Mouse (Mus musculus) kidney, adult 11 months (tissue): Measurements from ENCODE around the gene Nfasc.

ENCODE experiments used
- DNase-seq: peaks from one replicate; pipeline ENCODE4 v3.0.0; 2022

Gene Nfasc

DNA sequence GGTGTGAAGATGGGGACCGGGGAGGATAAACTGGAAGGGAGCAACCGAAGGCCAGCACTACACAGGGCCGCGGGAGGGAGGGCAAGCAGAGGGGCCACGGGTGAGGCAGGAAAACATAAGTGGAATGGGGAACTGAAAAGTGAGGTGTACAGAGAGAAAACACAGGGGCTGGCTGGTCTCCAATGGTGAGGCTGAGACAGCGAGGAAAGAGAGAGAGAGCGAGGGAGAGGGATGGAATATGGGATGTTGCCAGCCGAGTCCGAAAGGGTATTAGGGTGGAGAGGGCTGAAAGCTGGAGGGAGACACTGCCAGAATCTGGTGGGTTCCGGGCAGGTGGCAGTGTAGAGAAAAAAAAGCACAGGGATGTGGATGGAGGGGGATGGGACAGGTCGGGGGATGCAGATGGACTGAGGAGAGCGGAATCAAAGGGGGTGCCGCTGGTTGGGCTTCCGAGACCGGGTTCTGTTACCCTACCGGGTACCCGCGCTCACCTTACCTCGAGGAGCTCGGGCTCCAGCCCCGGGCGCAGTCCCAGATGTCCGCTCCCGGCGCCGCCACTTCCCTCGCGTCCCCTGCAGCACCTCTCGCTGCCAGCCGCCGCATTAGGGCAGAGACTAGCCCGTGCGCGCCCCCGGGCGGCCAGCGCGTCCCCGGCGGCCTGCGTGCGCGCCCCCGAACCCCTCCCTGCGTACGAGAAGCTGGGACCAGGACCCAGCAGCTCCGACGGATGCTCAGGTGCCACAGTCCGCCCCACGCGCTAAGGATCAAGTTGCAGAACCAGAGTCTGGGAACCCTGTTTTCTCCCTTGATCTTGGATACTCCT is at the start of gene Nfasc:
TSS of gene Nfasc (minus strand) at position 623 of the 823 bp plus-strand sequence.
- no peak for DNase-seq

DNA sequence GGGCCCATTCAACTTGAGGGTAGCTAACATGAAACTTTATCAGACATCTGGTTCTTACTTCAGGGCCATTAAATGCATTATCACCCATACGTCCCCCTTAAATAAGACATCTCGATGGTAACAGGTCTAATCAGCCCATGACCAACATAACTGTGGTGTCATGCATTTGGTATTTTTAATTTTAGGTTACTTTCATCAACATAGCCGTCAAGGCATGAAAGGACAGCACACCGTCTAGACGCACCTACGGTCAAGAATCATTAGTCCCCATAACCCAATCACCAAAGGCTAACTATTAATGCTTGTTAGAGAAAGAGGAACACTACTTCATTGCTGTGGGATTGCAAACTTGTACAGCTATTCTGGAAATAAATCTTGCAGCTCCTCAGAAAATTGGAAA is 49.5 kb upstream of the Nfasc start:
- no peak for DNase-seq

DNA sequence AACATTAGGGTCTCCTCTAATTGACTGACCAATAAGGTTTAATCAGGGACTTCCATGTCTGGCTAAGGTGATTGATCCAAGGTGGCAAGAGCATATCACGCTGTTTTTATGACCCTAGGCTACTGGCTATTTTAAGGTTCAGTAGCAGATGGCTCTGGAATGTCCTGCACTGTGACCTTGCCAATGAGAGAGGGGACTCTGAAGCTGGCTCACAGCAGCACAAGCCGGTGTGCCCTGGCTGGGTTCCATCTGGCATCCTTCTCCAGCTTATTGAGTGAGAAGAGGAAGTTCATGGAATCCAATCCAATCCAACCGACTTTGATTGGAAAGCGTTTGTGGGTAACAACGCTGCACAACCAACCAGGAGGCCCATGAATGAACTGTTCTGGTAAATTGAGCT is 45.3 kb upstream of the Nfasc start:
- peak; percentile 62 for DNase-seq

DNA sequence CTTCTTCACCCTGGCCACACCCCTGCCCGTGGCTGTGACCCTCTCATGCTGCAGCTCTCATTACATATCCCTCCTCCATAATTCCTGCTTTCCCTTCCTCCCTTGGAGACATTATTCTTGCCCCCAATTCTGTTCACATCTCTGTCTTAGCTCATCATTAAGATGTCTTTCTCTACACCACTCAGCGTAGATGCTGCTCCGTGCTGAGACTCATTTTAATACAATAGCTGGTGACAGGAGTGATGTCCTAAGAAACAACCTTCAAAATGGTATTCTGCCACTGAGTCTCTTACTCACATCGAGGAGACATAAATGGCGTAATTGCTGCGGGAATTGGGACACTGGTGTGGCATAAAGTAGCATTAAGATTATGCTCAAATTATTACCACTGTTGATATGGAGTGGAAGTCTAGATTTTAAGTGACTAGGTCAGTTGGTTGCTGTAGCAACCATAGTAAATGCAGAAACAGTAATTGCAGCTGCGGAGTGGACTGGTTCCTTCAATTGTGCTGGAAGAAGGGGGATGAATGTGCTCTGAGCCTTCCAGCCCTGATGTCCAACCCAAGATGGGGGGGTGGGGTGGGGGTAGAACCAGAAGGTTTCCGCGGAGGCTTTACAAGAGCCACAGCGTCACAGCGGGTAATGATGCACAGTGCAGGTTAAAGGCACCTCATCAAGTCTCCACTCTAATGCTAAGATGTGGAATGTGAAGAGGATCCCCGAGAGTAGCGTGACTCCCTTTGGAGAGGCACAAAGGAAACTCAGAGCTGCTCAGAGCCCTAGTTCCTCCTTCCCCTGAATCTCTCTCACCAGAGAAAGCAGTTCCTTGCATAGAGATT is 40.2 kb upstream of the Nfasc start:
- DNase-seq = no peak

DNA sequence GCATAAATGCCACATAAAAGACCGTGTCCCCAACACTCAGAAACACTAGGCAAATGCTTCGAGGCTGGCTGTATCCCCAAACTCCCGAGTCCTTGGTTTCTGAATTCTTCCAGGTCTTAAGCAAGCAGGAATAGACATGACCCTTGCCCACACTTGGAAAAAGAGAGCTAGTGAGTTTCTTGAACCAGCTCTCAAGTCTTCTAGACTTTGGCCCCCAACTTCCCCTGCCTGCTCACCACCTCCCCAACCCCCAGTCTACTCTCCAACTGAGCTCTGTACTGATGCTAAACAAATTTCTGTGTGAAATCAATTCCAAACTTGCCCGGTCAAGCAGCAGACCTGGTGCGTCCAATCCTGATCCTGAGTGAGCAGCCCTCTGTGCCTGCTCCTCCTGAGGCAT is 39.4 kb upstream of the Nfasc start:
- peak; percentile 52 for DNase-seq

DNA sequence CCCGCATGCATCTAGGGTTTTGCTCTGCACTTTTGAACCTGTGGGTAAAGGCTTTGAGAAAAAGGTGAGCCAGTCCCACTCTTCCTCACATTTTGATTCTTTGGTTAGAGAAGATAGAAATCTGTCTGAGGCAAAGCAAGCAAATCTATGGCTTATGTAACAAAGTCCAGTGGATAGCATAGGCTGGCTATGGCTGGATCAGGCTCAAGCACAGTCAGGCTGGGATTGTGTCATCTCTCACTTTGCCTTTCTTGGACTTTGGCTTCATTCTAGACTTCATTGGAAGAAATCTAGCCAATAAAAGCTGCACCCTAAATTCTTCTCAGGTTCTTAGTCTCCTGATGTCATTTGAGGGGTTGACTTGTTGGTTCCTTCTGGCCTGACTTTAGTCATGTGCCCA is 38.7 kb upstream of the Nfasc start:
- DNase-seq = peak; percentile 46

DNA sequence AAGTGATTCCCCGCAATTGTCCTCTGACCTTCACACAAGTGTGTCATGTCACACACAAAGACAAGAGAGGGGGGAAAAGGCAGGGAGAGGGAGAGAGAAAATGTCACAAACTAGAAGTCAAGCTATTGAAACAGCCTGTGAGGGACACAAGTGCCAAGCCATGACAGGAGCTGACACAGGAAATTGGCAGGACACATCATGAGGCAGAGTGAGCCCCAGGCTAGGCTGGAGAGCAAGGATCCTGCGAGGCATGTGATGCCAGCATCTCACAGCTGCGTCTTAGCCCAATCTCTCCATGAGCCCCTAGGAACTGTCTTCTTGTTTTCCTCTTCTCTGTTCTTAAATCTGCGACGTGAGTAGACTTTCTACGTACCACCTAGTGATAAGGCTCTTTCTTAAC is 33.4 kb upstream of the Nfasc start:
- no peak for DNase-seq

DNA sequence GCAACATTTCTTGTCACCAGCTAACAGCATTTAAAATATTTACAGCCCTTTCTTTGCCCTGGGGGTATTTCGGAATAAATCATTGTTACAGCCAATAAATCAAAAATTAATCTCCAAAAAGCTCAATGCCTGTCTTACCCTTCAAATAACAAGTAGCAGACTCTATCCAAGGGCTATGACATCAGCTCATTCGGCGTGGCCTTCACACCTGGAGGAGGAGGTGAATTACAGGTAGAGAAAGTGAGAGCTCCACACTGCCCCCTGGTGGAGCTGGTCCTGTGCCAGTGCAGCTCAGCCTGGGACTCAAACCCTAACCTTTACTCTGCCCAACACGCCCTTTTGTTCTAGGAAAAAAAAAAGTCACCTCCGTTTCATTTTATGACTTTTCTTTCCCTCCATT is 29.8 kb upstream of the Nfasc start:
- peak; percentile 53 for DNase-seq

DNA sequence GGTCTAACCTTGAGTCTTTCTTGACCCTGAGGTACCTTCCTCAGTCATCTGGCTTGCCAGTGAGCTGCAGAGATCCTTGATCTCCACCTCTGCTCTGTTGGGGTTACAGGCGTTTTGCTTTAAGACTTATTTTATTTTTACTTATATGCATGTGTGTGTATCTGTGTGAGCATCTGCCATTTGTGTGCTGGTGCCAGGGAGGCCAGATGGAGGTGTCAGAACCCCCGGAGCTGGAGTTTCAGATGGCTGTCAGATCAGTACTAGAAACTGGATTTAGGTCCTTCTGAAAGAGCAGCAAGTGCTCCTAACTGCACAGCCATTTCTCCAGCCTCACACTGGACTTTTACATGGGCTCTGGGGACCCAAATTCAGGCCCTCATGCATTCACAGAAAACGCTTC is 28.0 kb upstream of the Nfasc start:
- DNase-seq = no peak

DNA sequence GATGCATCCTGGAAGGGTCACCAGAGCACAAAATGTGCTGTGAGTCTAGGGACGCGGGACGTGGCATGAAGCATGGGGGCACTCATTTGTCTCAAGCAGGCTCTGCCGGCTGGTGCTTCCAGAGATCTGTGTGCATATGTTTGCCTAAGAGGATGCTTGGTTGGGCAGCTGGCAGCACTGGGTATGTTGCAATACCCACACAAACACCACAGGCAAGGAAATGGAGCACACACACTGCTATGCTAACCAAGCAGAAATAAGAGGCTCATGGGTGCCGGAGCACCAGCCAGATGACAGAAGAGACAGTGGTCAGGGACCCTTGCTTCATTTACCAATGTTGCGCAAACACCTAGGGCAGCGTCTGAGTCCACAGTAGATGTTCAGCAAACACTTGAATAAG is 25.8 kb upstream of the Nfasc start:
- DNase-seq = no peak

DNA sequence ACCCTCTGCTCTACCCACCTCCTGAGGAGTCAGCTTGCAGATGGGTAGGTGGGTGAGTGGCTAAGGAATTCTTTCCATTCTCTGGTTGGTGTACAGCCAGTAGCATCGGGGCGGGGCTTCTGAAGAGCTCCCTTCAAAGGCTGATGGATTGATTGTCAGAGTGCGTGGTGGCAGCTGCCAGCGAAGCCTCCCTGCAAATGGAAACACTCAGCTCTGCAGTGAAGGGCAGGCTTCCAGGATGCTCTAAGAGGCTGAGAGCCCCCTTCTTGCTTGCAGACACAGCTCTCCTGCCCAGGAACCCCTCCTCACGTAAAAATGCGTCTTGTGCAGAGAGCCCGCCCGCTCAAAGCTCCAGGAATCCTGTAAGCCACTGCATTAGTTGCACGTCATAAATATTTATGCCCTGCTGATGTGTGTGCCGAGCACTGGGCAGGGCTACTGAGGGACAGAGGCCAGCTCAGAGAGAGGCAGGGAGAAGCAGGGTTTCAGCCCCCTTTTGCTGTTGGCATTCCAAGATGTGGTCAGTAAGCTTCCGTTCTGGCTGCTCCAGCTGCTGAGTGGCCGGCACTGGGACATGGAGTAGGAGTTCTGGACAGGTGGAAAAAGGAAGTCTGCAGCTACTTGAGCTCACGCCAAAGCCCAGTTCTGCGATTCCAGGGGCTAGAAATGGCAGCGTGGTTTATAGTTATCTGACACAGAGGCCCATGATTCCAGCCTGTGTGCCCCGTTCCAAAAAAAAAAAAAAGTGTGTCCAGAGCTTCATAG is 24.5 kb upstream of the Nfasc start:
- DNase-seq = no peak

DNA sequence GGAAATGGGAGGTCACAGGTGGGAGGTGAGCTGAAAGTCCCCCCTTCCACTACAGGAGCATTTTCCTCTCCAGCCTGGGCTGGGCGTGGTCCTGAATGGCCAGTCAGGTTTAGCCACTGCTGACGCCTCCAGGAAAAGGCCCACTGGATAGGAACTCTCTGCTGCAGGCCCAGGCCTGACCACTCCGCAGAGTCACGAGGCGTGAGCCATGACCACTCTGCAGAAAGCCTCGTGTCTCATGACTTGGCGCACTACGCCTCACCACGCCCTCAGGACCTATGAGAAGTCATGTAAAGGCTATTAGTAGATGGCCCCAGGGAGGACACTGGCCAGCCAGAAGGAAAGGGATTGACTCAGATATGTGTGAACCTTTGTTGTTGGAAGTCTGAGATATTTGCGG is 23.6 kb upstream of the Nfasc start:
- DNase-seq = no peak

DNA sequence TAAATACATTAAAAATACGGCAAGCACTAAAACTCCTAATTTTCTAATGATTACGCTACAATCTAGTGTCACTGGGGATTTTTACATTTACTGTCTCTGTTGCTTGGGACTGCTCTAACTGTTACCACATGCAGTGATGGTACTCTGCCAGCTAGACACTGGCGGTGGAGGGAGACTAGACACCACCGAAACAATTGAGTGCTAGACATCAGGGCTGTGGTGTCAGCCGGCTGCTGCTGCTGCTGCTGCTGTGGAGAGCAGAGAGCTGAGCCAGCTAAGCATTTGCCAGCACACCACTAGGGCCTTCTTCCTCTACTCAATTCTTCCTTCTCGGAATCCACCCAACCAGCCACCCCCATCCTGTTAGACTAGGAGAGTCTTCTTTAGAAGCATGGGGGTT is 17.8 kb upstream of the Nfasc start:
- DNase-seq = no peak

DNA sequence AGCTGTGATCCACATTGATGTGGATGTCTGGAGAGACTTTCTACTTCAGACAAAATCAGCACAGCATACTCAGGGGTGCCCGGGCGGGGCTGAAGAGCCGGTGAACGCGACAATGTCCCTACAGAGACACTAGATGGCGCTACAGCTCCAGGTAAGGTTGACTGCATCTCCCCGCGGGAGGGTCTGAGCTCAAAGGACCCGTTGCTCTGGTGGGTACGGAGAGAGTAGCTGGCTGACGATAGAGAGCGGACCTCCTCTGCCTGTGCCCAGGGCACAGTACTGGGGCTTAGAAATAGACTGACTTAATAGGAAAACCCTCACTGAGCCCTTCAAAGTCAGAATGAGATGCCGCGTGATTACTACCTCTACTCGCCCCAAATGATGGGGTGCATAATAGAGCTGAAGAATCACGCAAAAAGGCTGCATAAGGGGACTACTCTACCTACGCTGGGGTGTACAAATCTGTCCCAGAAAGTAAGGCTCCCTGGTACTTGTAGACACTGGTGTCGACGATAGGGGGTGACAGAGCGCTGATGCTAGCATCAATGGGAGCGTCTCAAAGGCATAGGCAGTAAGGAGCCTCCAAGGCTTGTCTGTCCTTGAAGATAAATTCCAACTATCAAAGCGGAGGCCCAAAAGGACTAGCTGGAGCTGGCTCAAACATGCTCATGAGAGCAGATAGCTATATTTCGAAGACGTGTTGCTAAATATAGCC is 17.2 kb upstream of the Nfasc start:
- DNase-seq = peak; percentile 21

DNA sequence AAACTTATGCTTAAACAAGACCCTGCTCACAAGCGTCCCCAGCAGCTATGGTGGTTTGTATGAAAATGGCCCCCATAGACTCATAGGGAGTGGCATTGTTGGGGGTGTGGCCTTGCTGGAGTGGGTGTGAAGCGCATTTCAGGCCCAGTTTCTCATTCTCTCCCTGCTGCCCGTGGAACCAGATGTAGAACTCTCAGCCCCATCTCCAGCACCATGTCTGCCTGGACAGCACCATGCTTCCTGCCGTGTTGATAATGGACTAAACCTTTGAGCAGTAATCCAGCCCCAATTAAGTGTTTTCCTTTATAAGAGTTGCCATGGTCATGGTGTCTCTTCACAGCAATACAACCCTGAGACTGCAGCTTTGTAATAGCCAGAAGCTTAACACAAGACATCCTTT is 13.6 kb upstream of the Nfasc start:
- no peak for DNase-seq

DNA sequence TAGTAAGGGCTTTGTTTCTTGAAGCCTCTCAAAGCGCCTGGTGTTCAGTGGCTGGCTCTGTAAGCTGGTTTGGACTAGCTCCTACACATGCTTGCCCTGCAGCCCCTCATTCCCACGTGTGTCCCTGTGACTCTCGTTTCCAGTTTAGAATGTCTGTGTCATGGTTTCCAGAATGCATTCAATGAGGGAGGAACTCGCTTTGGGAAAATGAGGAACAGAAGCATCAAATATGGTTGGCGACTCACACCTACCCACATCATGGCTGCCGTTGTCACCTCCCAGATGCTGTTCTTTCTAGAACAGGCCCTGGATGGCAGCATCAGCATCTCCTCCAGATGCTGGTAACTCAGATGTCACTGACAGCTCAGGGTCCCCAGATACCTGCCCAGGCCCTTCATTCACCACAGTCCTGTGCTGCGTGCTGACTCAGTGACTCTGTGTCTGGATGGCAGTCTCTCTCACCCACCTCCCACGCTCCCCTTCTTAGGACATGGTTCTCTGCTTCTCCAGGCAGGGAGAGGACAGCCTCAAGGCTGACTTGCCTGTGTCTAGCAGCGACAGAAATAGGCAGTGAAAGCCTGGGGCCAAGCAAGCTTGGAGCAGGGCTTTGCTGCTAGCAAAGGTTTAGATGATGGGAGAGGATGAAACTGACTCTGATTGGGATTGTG is 7.8 kb upstream of the Nfasc start:
- DNase-seq = no peak

DNA sequence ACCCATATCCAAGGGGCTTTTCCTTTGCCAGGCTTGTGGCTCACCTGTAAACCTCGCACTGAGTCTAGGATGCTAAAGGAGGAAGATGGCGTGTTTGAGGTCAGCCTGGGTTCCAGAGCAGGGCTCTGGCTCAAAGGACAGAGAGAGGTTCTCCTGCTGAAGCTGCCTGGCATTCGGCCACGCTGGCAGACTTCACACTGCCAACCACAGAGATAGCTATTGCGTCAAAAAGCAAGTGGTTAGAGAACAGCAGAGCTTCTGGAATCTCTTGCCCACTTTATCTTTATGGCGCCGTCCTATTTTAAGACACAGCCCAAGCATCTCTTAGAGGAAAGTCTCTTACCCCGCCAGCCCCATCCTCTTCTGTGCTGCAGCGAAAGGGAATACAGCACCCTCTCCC is 4.7 kb upstream of the Nfasc start:
- DNase-seq = no peak

DNA sequence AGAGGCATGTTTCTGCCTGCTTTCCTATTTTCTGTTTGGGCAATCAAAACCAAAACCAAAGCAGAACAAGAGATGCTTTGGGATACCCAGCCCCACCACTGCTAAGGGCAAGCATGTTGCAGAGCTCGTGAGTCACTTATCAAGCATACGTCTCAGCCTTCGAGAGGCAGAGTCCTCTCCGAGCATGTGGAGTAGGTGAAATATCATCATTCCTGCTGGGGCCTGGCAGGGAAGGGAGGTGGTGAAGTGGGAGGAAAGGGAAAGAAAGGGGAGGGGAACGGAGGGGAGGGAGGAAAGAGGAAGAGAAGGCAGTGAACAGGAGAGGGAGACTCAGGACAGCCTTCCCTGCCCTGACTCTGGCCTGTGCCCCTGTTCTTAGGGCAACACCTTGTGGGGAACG is 4.0 kb upstream of the Nfasc start:
- no peak for DNase-seq

DNA sequence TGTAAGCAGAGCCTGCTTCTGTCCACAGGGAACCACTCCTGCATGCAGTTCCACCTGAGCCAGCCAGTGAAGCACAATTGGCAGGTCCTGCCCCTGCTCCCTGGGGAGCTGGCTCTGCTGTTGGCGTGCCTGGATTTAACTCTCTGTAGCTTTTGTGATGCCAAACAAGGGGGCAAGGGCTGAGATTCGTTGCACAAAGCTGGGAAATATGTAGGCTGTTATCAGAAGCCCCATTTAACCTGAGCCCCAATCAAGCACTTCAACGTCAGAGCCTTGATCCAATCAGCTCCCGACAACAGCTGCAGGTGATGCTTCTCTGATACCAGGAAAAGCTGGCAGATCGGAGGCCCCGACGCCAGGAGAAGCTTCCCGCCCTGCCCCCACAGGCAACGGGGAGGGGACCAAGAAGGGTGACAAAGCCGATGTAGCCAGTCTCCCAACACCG is 2.5 kb downstream of the Nfasc start:
- DNase-seq = no peak

DNA sequence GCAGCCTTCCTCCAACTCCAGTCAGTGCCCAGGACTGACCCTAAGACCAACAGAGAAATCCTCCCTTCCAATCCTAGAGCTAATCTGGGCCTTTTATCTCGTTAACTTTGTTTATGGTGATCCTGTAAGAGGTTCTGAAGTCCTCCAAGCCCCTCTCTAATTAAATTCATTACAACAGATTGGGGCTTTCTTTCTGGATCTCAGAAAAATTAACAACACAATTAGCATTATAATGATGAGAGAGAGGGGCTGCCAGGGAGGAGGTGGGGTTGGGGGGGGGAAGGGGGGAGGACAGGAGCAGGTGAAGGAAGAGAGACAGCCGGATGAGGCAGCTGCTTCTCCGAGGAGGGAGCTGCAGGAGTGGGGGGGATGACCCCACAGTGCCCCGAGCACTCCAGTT is 5.4 kb downstream of the Nfasc start:
- no peak for DNase-seq

DNA sequence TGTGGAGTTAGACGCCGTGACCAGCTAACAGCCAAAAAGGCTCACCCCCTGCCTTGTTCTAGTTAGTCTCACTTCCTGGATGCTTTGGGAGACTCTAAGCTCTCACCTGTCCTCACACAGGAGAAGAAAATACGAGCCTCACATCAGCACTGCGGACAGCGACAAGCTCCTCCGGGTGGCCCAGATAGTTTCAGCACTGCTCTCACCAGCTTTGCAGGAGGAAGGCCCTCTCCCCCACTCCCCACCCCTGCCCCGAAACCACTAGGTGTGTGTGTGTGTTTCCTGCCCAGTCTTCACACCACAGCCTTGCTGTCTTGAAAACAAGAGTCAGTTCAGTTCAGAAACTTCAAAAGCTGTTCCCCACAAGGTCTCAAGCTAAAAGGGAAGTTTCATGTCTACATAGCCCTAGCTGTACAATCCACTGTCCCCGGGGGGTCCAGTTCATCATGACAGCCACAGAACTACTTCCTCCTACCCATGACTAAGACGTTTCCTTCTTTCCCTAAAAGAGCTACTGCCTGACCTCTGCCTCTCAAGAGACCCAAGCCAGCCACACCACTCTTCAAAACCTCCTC is 7.6 kb downstream of the Nfasc start:
- DNase-seq = no peak

DNA sequence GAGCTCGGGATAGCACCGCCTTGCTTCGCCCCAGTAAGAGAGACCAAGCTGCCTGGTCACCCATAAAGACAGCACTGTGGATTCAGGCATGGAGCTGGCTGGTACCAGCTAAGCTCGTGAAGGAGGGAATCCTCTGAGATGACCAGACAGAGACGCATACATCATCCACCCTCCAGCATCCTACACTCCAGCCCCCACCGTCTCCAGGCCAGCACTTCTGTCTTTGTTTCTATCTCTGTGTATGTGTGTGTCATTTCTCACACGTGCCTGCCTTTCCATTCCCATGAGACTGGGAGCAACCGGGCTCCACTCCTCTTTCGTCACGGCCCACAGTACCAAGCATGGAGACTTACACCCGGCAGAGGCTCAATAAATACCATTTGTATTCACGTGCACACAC is 9.3 kb downstream of the Nfasc start:
- DNase-seq = no peak
